Mouse (Mus musculus) cortical plate, adult 2 months (tissue): Measurements from ENCODE around the gene Irf9. TPM values are rescaled to one million over a fixed set of nuclear protein-coding genes. Genes with fewer than 3 reads are reported as not detected.
A peak's percentile ranks its signal among the peaks of the same experiment; 100 is the strongest.

Source experiments
- H3K27ac ChIP-seq: fragments of 200-500 bp; 2 replicates; pipeline ENCODE4 v1.5.1; 2012; ENCODE audit warnings: low read length, control low read depth, inconsistent platforms; ENCODE audit not compliant: insufficient read depth
- H3K4me1 ChIP-seq: fragments of 200-500 bp; 2 replicates; pipeline ENCODE4 v1.6.1; 2011; ENCODE audit warnings: low read length; ENCODE audit not compliant: control insufficient read depth, insufficient read depth
- H3K4me3 ChIP-seq: fragments of 200-500 bp; 2 replicates; pipeline ENCODE4 v1.5.1; 2011; ENCODE audit warnings: mild to moderate bottlenecking, low read length, control low read depth; ENCODE audit not compliant: insufficient read depth
- CTCF ChIP-seq: fragments of 200-500 bp; IDR thresholded peaks from 2 replicates; pipeline ENCODE4 v1.5.1; 2011; ENCODE audit warnings: mild to moderate bottlenecking, control low read depth, low read length; ENCODE audit not compliant: insufficient read depth; ENCODE audit errors: extremely low read depth
- POLR2A ChIP-seq: fragments of 200-500 bp; IDR thresholded peaks from 2 replicates; pipeline ENCODE4 v1.6.1; 2011; ENCODE audit warnings: mild to moderate bottlenecking, low read length, control low read depth; ENCODE audit not compliant: insufficient read depth; ENCODE audit errors: extremely low read depth
- polyA plus RNA-seq: library from polyadenylated mRNA; depleted of rRNA; stranded (reverse); fragments of >200 nt; gene quantifications from 2 replicates; pipeline ENCODE4 v1.2.3, GENCODE M21; 2012

Irf9 gene
- polyA plus RNA-seq, 1 experiment: 21.2 TPM

DNA sequence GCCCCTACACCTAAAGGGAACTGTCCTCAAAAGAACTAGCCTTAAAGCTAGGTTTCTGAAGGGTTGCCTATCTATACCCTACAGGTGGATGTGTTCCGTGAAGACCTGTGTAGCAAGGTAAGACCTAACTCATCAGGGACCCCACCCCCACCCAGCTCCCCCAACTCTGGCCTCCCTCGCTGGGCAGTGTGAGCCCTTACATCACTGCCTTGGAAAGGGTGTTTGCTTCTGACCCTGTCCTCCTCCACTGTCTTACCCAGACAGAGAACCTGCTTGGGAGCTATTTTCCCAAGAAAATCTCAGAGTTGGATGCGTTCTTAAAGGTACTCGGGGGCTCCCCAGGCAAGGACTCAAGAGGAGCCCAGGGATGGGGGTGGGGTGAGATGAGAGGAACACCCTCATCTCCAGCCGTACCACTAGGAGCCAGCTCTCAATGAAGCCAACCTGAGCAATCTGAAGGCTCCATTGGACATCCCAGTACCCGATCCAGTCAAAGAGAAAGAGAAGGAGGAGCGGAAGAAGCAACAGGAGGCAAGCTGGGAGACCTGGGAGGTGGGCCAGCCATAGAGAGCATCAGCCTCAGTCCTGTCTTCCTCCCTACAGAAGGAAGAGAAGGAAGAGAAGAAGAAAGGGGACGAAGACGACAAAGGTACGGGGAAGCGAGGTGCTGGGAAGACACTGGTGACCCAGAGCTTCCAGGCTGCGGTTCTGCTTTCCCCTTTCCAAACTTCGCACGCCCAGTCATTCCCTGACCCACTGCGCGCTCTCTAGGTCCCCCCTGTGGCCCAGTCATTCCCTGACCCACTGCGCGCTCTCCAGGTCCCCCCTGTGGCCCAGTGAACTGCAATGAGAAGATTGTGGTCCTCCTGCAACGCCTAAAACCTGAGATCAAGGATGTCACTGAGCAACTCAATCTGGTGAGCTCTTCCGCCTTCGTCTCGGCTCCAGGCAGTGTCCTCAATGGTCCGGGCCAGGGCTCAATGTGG is 23.6 kb upstream of the Irf9 start:
- no peak overlapping the region for H3K4me3 ChIP-seq
- TF ChIP-seq CTCF (no peak), POLR2A (no peak)
- peaks cover 1% of the 10 kb centered on the region; the same call in 1 of the 2 replicates for H3K4me1 ChIP-seq
- no peak overlapping the region for H3K27ac ChIP-seq

DNA sequence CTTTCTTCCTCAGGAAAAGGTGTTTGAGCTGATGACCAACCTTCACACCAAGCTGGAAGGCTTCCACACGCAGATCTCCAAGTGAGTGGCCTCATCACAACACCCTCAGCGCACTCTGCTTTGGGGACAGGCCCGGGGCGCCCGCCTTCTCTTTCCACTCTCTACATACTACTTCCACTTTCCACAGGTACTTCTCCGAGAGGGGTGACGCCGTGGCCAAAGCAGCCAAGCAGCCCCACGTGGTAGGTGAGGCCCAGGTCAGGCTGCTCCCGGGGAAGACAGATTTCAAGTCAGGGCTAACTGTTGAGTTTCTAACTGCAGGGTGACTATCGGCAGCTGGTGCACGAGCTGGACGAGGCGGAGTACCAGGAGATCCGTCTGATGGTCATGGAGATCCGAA is 22.6 kb upstream of the Irf9 start:
- H3K27ac ChIP-seq: no peak overlapping the region
- H3K4me1 ChIP-seq: peaks cover 1% of the 10 kb centered on the region; the same call in 1 of the 2 replicates
- TF ChIP-seq CTCF (no peak), POLR2A (0 out of 2 replicates have a peak, but pooled peaks have one; percentile 5)
- no peak overlapping the region for H3K4me3 ChIP-seq

DNA sequence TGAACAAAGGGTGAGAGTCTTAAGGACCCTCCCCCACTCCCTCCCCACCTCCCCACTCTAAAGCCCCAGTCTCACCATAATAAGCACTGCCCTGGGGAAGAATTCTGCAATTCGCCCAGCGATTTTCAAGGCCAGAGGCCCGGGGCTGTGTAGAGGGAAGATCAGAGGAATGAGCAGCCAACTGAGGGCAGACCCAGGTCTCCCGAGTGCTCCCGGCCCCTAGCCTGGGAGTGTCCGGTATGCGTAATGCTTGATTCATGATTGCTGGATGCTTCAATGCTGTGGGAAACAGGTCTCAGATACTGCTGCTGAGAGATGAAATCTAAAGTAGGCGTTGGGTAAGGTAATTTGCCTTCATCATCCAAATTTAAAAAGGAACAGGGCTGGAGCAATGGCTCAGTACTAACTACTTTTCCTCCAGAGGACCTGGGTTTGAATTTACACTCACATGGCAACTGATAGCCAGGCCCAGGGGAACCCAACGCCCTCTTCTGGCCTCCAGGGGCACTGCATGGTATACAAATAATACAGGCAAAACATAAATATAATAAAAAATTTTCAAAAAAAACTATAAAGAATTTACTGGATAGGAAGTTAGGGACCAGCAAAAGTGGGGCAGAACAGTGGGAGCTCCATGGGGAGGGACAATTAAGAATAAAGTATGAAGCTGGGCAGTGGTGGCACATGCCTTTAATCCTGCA is 21.2 kb upstream of the Irf9 start:
- TF ChIP-seq CTCF: peak; percentile 30; the same call in 1 of the 2 replicates
- no peak for TF ChIP-seq POLR2A
- Histone ChIP-seq H3K27ac (no peak overlapping the region), H3K4me1 (peaks cover 1% of the 10 kb centered on the region; the same call in 1 of the 2 replicates), H3K4me3 (no peak overlapping the region)

DNA sequence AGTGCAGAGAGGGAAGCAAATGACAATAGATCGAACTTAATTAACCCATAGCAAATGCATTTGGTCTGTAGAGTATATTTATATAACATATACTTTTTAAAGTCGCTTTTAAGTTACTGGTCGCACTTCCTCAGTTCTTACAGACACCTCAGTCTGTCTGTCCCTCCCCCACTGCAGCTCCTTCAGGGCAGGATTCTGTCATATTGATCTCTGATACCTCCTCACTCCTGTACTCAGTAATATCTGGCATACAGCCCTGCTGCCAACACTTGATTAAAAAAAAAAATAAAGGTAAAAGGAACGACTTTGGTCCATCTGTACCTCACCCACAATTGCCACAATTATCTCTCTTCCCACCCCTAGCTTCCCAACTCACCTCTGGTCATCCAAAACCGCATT is 19.1 kb upstream of the Irf9 start:
- no peak overlapping the region for H3K27ac ChIP-seq
- no peaks in the 10 kb centered on the region for H3K4me1 ChIP-seq
- peak overlapping the region; percentile 95 for H3K4me3 ChIP-seq
- TF ChIP-seq CTCF (no peak), POLR2A (no peak)

DNA sequence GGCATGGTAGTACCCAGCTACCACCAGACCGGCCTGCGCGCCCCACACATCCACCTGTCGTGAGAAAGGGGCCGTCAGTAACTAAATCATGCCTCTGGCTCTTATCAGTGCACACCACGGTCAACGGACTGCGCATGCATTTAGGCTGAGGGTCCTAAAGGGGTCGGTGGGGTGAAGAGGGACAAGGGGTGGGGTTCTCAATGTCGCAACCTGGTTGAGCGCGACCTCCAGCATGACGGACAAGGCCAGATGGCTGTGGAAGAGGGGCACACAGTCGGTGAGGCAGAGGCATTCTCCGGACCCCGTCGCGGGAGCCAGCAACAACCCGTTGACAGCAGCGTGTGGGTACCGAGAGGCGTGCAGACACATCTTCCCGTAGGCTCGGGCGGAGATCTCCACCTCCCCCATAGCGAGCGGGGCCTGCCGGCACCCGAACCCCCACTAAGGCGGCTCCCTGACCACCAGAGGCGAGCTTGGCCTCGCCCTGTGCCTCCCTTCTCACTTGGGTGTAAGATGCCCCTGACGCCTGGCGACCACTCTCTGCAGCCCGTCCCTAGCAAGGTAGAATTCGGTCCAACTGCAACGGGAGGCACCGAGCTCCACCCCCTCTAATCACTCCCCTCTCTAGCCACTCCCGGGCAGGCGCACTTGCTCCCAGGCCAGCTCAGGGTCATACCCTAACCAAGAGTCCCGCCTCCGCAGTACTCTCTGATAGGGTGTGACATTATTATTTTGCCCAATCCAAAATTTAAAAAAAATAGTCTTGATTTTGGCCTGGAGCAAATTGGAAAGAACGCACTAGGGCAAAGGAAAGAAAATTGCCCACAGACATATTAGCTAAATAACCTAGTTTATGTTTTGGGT is 18.4 kb upstream of the Irf9 start, which contains the start of gene Emc9:
Gene Emc9, minus strand, starts transcription at position 601 of the 864 bp plus-strand sequence.
- TF ChIP-seq CTCF: no peak
- TF ChIP-seq POLR2A: peak; percentile 63; the same call in 1 of the 2 replicates
- Histone ChIP-seq H3K27ac (peak within 1 kb of the TSS; percentile 51), H3K4me3 (peak within 1 kb of the TSS; percentile 95), H3K4me1 (no peaks in the 10 kb centered on the region)

DNA sequence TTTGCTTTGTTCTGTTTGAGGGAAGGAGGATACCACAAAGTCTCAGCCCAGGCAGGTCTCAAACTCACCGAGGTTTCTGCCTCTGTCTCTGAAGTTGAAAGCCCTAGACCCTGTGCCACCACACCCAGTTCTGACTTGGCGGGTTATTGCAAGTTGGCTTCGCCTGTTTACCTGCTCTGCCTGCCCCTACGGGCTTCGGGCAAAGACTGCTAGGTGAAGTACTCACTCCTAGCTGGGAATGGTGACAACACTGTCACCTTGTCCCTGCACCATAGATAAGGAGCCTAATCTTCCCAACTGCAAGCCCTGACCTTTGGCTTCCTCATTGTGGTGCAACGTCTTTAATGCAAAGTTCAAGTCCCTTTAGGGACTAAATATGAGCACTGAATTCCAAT is 17.8 kb upstream of the Irf9 start:
- Histone ChIP-seq H3K27ac (no peak overlapping the region), H3K4me1 (no peaks in the 10 kb centered on the region), H3K4me3 (peak overlapping the region; percentile 95; the same call in 1 of the 2 replicates)
- TF ChIP-seq CTCF: no peak
- no peak for TF ChIP-seq POLR2A

DNA sequence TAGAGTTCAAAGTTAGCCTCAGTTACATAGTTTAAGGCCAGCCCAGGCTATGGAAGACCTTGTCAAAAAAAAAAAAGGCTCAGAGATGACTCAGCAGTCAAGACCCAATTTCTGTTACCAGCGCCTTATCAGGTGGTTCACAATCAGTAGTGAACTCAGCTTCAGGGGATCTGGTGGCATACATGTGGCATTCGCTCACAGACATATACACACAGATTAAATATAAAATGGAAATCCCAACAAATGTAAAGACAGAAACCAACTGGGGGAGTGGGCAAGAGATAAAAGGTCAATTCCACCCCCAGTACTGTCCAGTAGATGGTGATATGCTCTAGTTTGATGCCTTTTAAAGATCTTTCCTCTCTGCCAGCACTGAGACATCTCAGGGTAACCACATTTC is 17.2 kb upstream of the Irf9 start:
- Histone ChIP-seq H3K4me3 (no peak overlapping the region), H3K4me1 (no peaks in the 10 kb centered on the region), H3K27ac (no peak overlapping the region)
- TF ChIP-seq CTCF (no peak), POLR2A (no peak)

DNA sequence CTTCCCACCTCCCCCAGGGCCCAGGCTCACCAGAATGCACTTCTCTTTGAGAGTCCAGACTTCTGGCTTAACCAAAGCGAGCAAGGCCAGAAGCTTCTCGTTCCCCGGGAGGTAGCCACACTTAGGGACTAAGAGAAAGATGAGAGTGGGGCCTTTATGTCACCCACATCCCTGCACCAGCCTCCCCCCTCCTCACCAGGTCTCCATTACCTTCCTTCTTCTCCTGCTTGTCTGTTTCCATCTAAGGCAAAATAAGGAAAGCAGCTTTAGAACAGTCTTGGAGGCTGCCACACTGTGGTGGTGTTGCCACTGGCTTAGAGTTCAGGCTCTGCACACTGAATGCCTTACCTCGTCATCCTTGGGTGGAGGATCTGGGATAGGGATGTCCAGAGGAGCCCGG is 14.1 kb upstream of the Irf9 start:
- Histone ChIP-seq H3K4me1 (no peaks in the 10 kb centered on the region; the same call in 1 of the 2 replicates), H3K27ac (no peak overlapping the region), H3K4me3 (no peak overlapping the region)
- TF ChIP-seq POLR2A (no peak), CTCF (no peak)
